Mouse (Mus musculus) olfactory bulb, adult 2 months (tissue): Measurements from ENCODE around the gene Hist1h2ad. TPM values are rescaled to one million over a fixed set of nuclear protein-coding genes. Genes with fewer than 3 reads are reported as not detected.
"Not testable (repeated sequence)": the region's sequence is repeated elsewhere in the genome, so short reads cannot be mapped to it uniquely, and the experiment has no call there.

Source experiments
- H3K27ac ChIP-seq: fragments of 200-500 bp; 2 replicates; pipeline ENCODE4 v1.5.1; 2012; ENCODE audit warnings: low read depth, low read length; ENCODE audit not compliant: insufficient read depth
- H3K4me1 ChIP-seq: fragments of 200-500 bp; 2 replicates; pipeline ENCODE4 v1.6.1; 2012; ENCODE audit warnings: low read length; ENCODE audit not compliant: control insufficient read depth, insufficient read depth
- H3K4me3 ChIP-seq: fragments of 200-500 bp; 2 replicates; pipeline ENCODE4 v1.5.1; 2012; ENCODE audit warnings: mild to moderate bottlenecking, low read depth, low read length, moderate library complexity; ENCODE audit not compliant: insufficient read depth
- CTCF ChIP-seq: fragments of 200-500 bp; IDR thresholded peaks from 2 replicates; pipeline ENCODE4 v1.5.1; 2012; ENCODE audit warnings: low read depth, mild to moderate bottlenecking, low read length, moderate library complexity; ENCODE audit not compliant: insufficient read depth
- POLR2A ChIP-seq: fragments of 200-500 bp; IDR thresholded peaks from 2 replicates; pipeline ENCODE4 v1.6.1; 2012; ENCODE audit warnings: mild to moderate bottlenecking, low read depth, low read length, moderate library complexity; ENCODE audit not compliant: insufficient read depth
- WGBS: fragments of 180-500 bp; shearing (Covaris S2); methylation state at CpG from one replicate; pipeline ENCODE4 v1.1.7; 2018; 5-methylcytosine and 5-hydroxymethylcytosine counted together
- polyA plus RNA-seq: library from polyadenylated mRNA; stranded (reverse); fragments of >200 nt; gene quantifications from 2 replicates; pipeline ENCODE4 v1.2.4, GENCODE M21; 2012; ENCODE audit warnings: low replicate concordance; ENCODE audit not compliant: missing spikeins, insufficient read depth, insufficient read length

Hist1h2ad gene
- not detected in 2 replicates for polyA plus RNA-seq

DNA sequence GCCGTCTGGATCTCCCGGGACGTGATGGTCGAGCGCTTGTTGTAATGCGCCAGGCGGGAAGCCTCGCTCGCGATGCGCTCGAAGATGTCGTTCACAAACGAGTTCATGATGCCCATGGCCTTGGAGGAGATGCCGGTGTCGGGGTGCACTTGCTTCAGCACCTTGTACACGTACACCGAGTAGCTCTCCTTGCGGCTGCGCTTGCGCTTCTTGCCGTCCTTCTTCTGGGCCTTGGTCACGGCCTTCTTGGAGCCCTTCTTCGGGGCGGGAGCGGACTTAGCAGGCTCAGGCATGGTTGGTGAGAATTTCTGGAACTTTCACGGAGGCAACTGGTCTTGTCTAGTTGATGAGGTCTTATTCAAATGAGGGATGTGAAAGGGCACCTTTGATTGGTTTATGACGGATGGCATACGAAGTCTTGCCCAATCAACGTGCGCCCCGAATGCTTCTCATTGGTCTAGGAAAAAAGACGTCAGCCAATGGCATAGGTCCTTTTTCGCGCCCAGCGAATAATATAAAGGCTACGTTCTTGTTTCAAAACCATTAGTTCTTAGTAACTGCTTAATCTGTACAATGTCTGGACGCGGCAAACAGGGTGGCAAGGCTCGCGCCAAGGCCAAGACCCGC, at the start of gene Hist1h2ad, which contains the start of gene Hist1h2bf:
Gene Hist1h2ad, plus strand, starts transcription at position 484 of the 627 bp plus-strand sequence.
Gene Hist1h2bf, minus strand, starts transcription at position 299 of the 627 bp plus-strand sequence.
- Histone ChIP-seq H3K27ac (peak within 1 kb of the TSS; percentile 95), H3K4me3 (peak within 1 kb of the TSS; percentile 56)
- WGBS = under 1% methylated on average over 42 of the region's 42 CpGs
- not testable (repeated sequence) for H3K4me1 ChIP-seq

GRCm38 (mm10) chr13:23524654-23525053, 49.5 kb upstream of the Hist1h2ad start:
- no peak overlapping the region for H3K27ac ChIP-seq
- TF ChIP-seq POLR2A (no peak), CTCF (peak; percentile 61)
- WGBS = 14% methylated on average over 5 of the region's 5 CpGs
- no peaks in the 10 kb centered on the region for H3K4me1 ChIP-seq
- H3K4me3 ChIP-seq = no peak overlapping the region

- Histone ChIP-seq H3K4me1 (no peaks in the 10 kb centered on the region), H3K4me3 (no peak overlapping the region), H3K27ac (no peak overlapping the region)
- 8% methylated on average over 10 of the region's 10 CpGs for WGBS
- TF ChIP-seq POLR2A (no peak), CTCF (no peak)
Measured at GRCm38 (mm10) chr13:23525901-23526300, 48.3 kb upstream of the Hist1h2ad start.

DNA sequence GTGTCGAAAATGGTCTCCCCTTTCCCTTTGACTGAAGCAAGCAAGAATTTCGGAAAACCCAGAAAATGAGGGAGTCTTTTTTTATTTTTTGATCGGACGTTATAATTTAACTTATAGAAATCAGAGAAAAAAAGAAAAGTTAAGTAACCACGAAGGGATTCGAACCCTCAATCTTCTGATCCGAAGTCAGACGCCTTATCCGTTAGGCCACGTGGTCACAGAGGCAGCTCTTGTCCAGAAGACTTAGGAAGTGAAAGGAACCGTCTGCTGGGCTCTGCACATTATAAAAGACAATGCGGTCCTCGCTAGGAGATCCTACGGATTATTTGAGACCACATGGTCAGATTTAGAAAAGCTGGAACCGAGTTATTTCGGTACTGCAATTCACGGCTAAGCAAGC, 47.9 kb upstream of the Hist1h2ad start:
- WGBS = 1% methylated on average over 17 of the region's 17 CpGs
- H3K4me3 ChIP-seq = no peak overlapping the region
- TF ChIP-seq CTCF (no peak), POLR2A (no peak)
- H3K27ac ChIP-seq = no peak overlapping the region
- H3K4me1 ChIP-seq = no peaks in the 10 kb centered on the region

GRCm38 (mm10) chr13:23529005-23529404, 45.2 kb upstream of the Hist1h2ad start:
- Histone ChIP-seq H3K27ac (no peak overlapping the region), H3K4me1 (peaks cover 6% of the 10 kb centered on the region; the same call in 1 of the 2 replicates), H3K4me3 (no peak overlapping the region)
- 81% methylated on average over 5 of the region's 5 CpGs for WGBS
- TF ChIP-seq CTCF (no peak), POLR2A (no peak)

DNA sequence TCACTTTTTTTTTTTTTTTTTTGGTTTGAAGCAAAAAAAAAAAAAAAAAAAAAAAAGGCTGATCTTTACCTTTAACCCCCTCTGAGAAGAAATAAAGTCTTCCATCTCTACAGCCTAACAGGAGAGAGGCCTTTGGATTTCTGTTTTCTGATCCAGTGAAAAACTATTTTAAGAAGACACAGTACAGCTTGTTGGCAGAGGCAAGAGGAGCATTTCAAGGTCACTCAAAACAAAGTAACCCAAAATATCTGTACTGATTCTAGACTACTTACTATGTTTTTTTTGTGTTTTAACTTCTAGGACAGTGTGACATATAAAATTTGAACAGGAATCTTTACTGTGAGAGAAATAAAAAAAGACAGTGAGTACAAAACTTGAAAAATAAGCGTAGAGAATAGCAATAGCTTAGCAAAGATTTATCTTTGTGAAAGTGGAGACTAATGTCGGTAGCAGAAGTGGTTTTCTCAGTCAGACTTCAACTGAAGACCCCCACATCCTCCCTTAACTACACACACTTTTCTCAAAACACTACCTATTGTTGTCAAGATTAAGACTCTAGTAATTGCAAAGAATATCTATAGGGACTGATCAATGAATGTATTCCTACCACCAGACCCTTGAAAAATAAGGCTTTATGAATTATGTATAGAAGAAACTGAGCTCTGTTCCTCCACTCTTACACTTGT, 44.6 kb upstream of the Hist1h2ad start:
- H3K27ac ChIP-seq = no peak overlapping the region
- H3K4me3 ChIP-seq = no peak overlapping the region
- no peak for TF ChIP-seq CTCF
- TF ChIP-seq POLR2A = no peak
- peaks cover 7% of the 10 kb centered on the region; the same call in 1 of the 2 replicates for H3K4me1 ChIP-seq
- WGBS = 27% methylated on average over 2 of the region's 2 CpGs

- no peak for TF ChIP-seq CTCF
- TF ChIP-seq POLR2A = no peak
Measured at GRCm38 (mm10) chr13:23530181-23530900, 43.8 kb upstream of the Hist1h2ad start.

GRCm38 (mm10) chr13:23530901-23531875, 43.0 kb upstream of the Hist1h2ad start, which contains the start of gene Hist1h4h:
TSS of gene Hist1h4h (plus strand) at chr13:23531050.
- WGBS = under 1% methylated on average over 58 of the region's 70 CpGs
- TF ChIP-seq CTCF (no peak), POLR2A (peak; percentile 92)
- H3K27ac ChIP-seq = peak within 1 kb of the TSS; percentile 95
- peaks cover 12% of the 10 kb centered on the region for H3K4me1 ChIP-seq
- H3K4me3 ChIP-seq = peak within 1 kb of the TSS; percentile 57

More at GRCm38 (mm10) chr13:23530181-23530900, 43.8 kb upstream of the Hist1h2ad start:
- Histone ChIP-seq H3K4me3 (peak overlapping the region; percentile 57), H3K4me1 (peaks cover 9% of the 10 kb centered on the region; the same call in 1 of the 2 replicates), H3K27ac (peak overlapping the region; percentile 95)
- whole genome bisulfite sequencing = under 1% methylated on average over 20 of the region's 20 CpGs
